Mouse (Mus musculus) ES-E14 (cell line): Measurements from ENCODE around the gene Sik3. TPM values are rescaled to one million over a fixed set of nuclear protein-coding genes. Genes with fewer than 3 reads are reported as not detected.
A peak's percentile ranks its signal among the peaks of the same experiment; 100 is the strongest.

Experiments used
- DNase-seq: peaks from one replicate; pipeline ENCODE4 v3.0.0-alpha.2; 2013; ENCODE audit warnings: low read depth, low spot score
- H3K27ac ChIP-seq: 2 replicates; pipeline ENCODE4 v1.5.1; 2012; ENCODE audit warnings: low read depth, mild to moderate bottlenecking, low read length, moderate library complexity, mixed read lengths; ENCODE audit not compliant: poor library complexity, insufficient read depth, severe bottlenecking
- H3K36me3 ChIP-seq: 2 replicates; pipeline ENCODE4 v1.6.1; 2012; ENCODE audit warnings: mild to moderate bottlenecking, low read length, moderate library complexity, mixed read lengths; ENCODE audit not compliant: control insufficient read depth, poor library complexity, insufficient read depth, severe bottlenecking
- H3K4me1 ChIP-seq, 2 experiments: fragments of 150-350 bp in 1 of 2; sonication (generic) in 1 of 2; 2 replicates each; pipeline ENCODE4 v1.6.1; 2012; ENCODE audit warnings: low read length in 2 of 2, mild to moderate bottlenecking in 1 of 2, mixed read lengths in 1 of 2; ENCODE audit not compliant: control insufficient read depth in 2 of 2, insufficient read depth in 2 of 2, poor library complexity in 1 of 2
- H3K4me3 ChIP-seq, 2 experiments: fragments of 150-350 bp in 1 of 2; sonication (generic) in 1 of 2; 2 replicates each; pipeline ENCODE4 v1.5.1; 2012; ENCODE audit warnings: low read length in 2 of 2, low read depth in 1 of 2, mild to moderate bottlenecking in 1 of 2, mixed read lengths in 1 of 2; ENCODE audit not compliant: insufficient read depth in 1 of 2, poor library complexity in 1 of 2, severe bottlenecking in 1 of 2
- H3K9ac ChIP-seq: 2 replicates; pipeline ENCODE4 v1.6.1; 2012; ENCODE audit warnings: low read depth, mild to moderate bottlenecking, low read length, mixed read lengths; ENCODE audit not compliant: poor library complexity, insufficient read depth, severe bottlenecking
- H3K9me3 ChIP-seq: fragments of 150-350 bp; sonication (generic); 2 replicates; pipeline ENCODE4 v1.6.1; 2012; ENCODE audit warnings: low read depth, mild to moderate bottlenecking, low read length; ENCODE audit not compliant: control insufficient read depth, insufficient read depth
- CHD2 ChIP-seq: IDR thresholded peaks from 2 replicates; pipeline ENCODE4 v1.6.1; 2014; ENCODE audit warnings: mild to moderate bottlenecking, low read depth, low read length, inconsistent platforms
- HCFC1 ChIP-seq: IDR thresholded peaks from 2 replicates; pipeline ENCODE4 v1.6.1; 2012; ENCODE audit warnings: low read length, inconsistent platforms, borderline replicate concordance; ENCODE audit not compliant: insufficient read depth
- MAFK ChIP-seq: IDR thresholded peaks from 2 replicates; pipeline ENCODE4 v1.6.1; 2014; ENCODE audit warnings: mild to moderate bottlenecking, low read depth, low read length, inconsistent platforms; ENCODE audit not compliant: insufficient read depth
- ZC3H11A ChIP-seq: IDR thresholded peaks from 2 replicates; pipeline ENCODE4 v1.6.1; 2012; ENCODE audit warnings: low read depth, mild to moderate bottlenecking, inconsistent platforms, low read length, borderline replicate concordance
- ZNF384 ChIP-seq: IDR thresholded peaks from 2 replicates; pipeline ENCODE4 v1.6.1; 2012; ENCODE audit warnings: low read depth, low read length, inconsistent platforms
- in situ Hi-C, 2 experiments: fragments of 600-800 bp; cut with MboI; formaldehyde crosslinking; loops; one replicate each; pipeline ENCODE4 v1.15.1; 2025; ENCODE audit warnings: low sequenced_read_pairs in 2 of 2, inconsistent platforms in 1 of 2; ENCODE audit not compliant: unreplicated experiment in 2 of 2
- total RNA-seq: library from RNA; depleted of rRNA; stranded (reverse); fragments of 300-350 nt; gene quantifications from 2 replicates; pipeline ENCODE4 v1.2.3, GENCODE M21; 2012

Sik3 gene
- total RNA-seq, 1 experiment: 18.9 TPM

DNA sequence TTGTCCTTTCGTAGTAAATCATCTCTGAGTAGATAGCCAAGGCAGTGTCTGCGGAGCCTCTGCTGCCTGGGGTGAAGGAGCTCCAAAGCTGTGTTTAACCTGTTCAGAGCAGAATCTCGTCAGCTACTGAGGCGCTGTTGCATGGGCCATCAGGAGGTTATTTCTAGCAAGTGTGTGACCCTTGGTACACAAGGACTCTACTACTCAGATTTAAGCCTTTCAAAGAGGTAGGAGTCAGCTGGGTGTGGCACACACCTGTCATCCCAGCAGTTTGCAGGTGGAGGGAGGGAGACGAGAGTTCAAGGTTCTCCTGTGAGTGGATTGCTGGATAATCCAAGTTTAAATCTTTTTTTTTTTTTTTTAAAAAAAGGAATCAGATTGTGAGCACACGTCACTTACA lies 7.4 kb downstream of the Sik3 start:
- H3K36me3 ChIP-seq: no peaks in the 10 kb centered on the region; the same call in 1 of the 2 replicates
- H3K27ac ChIP-seq: no peak overlapping the region
- in situ Hi-C loops: no loop called here
- H3K4me1 ChIP-seq: peaks cover 11 to 16% of the 10 kb centered on the region in 2 experiments; a peak in 3 of 4 replicates
- TF ChIP-seq MAFK (no peak), CHD2 (no peak), HCFC1 (no peak), ZNF384 (no peak), ZC3H11A (no peak)
- no peaks in the 10 kb centered on the region for H3K9me3 ChIP-seq
- H3K4me3 ChIP-seq: no peak overlapping the region
- H3K9ac ChIP-seq: no peak overlapping the region
- no peak for DNase-seq

DNA sequence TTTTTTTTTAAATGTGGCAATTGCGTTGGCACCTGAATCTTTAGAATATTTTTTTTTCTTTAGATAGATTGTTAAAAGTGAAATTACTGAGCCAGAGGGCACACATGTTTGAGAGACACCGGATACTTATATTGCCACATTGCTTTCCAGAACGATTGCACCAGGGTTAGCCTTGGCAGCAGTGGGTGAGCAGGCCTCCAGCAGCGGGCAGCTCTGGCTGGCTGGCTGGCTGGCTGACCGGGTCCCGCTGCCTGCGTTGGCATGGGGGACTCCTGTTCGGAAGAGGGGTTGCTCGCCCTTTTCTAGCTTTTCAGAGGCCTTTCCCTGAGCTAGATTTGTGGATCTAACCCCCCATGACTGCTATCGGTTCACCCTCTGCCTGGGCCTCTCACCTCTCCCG lies 11.0 kb downstream of the Sik3 start:
- TF ChIP-seq MAFK (no peak), HCFC1 (no peak), ZC3H11A (no peak), ZNF384 (no peak), CHD2 (no peak)
- Histone ChIP-seq H3K4me1 (peaks cover 11 to 13% of the 10 kb centered on the region in 2 experiments; a peak in 3 of 4 replicates), H3K27ac (no peak overlapping the region; the same call in 1 of the 2 replicates), H3K36me3 (no peaks in the 10 kb centered on the region), H3K9me3 (no peaks in the 10 kb centered on the region), H3K4me3 (no peak overlapping the region), H3K9ac (no peak overlapping the region)
- in situ Hi-C loops: no loop called here
- DNase-seq: no peak

DNA sequence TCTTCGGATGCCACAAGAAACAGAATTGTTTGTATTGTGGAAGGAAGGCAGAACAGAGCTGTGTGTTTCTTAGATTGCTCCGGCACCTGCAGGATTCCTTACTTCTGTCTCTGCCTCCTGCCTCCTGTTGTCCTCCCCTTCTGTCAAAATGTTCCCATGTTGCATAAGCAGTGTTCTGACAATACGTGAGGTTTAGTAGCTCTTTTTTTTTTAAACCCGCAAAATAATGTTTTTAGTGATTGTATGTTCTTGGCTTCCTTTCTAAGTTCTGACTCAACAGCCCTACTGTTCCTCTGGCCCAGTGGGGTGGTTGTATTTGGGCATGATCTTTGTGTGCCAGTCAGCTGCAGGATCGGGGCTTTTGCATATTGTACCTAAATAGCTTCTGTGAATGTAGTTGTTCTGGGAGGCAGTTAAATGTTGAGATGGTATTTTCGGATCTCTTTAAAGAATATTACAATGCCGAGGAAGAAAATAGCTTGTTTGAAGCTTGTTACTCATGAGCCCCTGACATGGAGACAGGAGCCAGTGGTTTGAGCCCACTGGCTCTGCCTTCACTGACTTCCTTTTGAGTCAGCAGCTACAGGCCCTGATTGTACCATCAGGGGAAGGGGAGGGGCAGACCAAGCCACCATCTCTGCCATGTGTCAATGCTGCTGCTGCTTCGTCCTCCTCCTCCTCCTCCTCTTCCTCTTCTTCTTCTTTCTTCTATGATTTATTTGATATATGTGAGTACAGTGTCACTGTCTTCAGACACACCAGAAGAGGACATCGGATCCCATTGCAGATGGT lies 13.6 kb downstream of the Sik3 start:
- no peak for TF ChIP-seq HCFC1
- no peak for TF ChIP-seq ZC3H11A
- TF ChIP-seq MAFK: no peak
- no peak for TF ChIP-seq CHD2
- no peak for TF ChIP-seq ZNF384
- no peaks in the 10 kb centered on the region for H3K36me3 ChIP-seq
- peaks cover 15 to 19% of the 10 kb centered on the region in 2 experiments for H3K4me1 ChIP-seq
- in situ Hi-C loops: no loop called here
- no peak overlapping the region for H3K4me3 ChIP-seq
- no peak overlapping the region for H3K9ac ChIP-seq
- no peak for DNase-seq
- no peak overlapping the region for H3K27ac ChIP-seq
- H3K9me3 ChIP-seq: no peaks in the 10 kb centered on the region

DNA sequence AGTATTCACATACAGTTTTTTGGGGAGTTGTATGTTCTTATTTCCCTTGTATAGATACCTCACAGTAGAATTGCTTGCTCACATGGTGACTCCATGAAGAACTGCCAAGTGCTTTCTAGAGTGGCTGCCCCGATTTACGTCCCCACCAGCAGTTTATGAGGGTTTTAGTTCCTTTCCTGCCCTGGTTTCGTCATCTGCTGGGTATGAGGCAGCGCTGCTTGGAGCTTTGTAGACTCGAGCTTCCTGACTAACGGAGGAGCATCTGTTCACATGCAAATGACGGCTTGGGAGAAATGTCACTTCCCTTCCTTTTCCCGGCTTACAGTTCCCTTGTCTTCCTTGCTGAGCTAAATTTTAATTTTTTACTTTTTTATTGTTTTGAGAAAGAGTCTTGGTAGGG lies 15.4 kb downstream of the Sik3 start:
- H3K4me3 ChIP-seq: no peak overlapping the region
- in situ Hi-C loops: no loop called here
- no peak overlapping the region for H3K9ac ChIP-seq
- H3K4me1 ChIP-seq: peaks cover 11 to 18% of the 10 kb centered on the region in 2 experiments
- no peaks in the 10 kb centered on the region for H3K36me3 ChIP-seq
- peak overlapping the region; percentile 74; the same call in 1 of the 2 replicates for H3K27ac ChIP-seq
- no peak for DNase-seq
- H3K9me3 ChIP-seq: no peaks in the 10 kb centered on the region
- TF ChIP-seq CHD2 (no peak), MAFK (no peak), ZNF384 (no peak), HCFC1 (no peak), ZC3H11A (no peak)

DNA sequence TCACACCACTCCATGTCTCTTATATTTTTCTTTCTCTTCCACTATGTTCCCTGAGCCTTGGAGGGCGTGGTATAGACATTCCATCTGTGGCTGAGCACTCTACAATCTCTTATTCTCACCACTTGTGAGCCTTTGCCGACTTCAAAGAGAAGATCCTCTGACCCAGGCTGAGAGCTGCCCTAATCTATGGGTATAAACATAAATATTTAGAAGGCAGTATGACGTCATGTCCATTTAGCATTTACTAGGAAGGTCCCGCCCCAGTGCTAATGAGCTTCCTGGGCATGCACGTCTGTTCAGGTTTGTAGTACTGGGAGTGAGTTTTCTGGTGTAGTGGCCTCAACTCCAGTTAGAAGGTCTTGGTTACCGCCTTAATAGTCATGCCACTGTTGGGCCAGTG lies 16.9 kb downstream of the Sik3 start:
- H3K9ac ChIP-seq: no peak overlapping the region
- in situ Hi-C loops: no loop called here
- H3K27ac ChIP-seq: peak overlapping the region; percentile 71; the same call in 1 of the 2 replicates
- H3K4me1 ChIP-seq: peaks cover 11 to 18% of the 10 kb centered on the region in 2 experiments
- DNase-seq: no peak
- no peak overlapping the region for H3K4me3 ChIP-seq
- H3K9me3 ChIP-seq: no peaks in the 10 kb centered on the region
- H3K36me3 ChIP-seq: no peaks in the 10 kb centered on the region
- TF ChIP-seq CHD2 (no peak), MAFK (no peak), ZC3H11A (no peak), HCFC1 (no peak), ZNF384 (no peak)
